Mouse (Mus musculus): ENCODE data around the gene Slc12a8.

DNA sequence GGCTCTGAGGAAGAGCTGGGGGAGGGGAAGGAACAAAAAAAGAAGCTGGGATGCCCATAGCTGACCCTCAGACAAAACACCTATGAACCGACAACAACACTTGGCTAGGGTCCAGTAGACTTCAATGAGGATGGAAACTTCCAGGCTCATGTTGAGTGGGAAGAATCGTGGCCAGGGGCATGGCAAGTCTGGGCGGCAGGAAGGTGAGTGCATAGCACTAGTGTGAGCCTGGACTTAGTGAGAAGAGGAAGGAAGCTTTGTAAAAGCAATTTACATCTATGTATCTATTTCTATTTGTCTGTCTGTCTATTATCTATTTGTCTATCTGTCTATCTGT, 158.7 kb downstream of the Slc12a8 start:
- TF ChIP-seq CTCF (IDR thresholded peaks at IDR 0.05; ENCODE audit: low read depth): no peak
- no peak for TF ChIP-seq EP300 (optimal IDR thresholded peaks at IDR 0.05)
